Mouse (Mus musculus): ENCODE data around the gene Rps10. TPM values are rescaled to one million over a fixed set of nuclear protein-coding genes. Genes with fewer than 3 reads are reported as not detected.

The Rps10 gene
- total and polyA plus RNA-seq, 3 experiments: 2,522 to 3,437 (median 3,351) TPM

GRCm38 (mm10) chr17:27658767-27659166 lies 22.3 kb upstream of the Rps10 start:
- Histone ChIP-seq H3K4me3 (replicated peaks in 1 of 3; ENCODE audit: low read depth in 2 of 3, low read length in 2 of 3, poor library complexity in 1 of 3) (no peak overlapping the region), H3K4me1 (ENCODE audit: control insufficient read depth in 1 of 2, insufficient read depth in 2 of 2) (peaks cover 4 to 31% of the 10 kb centered on the region in 2 experiments), H3K4me2 (ENCODE audit: insufficient read depth, low read depth, poor library complexity, severe bottlenecking) (no peak overlapping the region), H3K9ac (ENCODE audit: insufficient read depth, low read depth) (no peak overlapping the region), H3K79me2 (replicated peaks; ENCODE audit: control insufficient read depth, extremely low read depth, insufficient read depth, poor library complexity, severe bottlenecking) (no peaks in the 10 kb centered on the region), H3K36me3 (replicated peaks in 1 of 2; ENCODE audit: control insufficient read depth in 1 of 2, insufficient read depth in 1 of 2, low read length in 1 of 2) (peaks cover 0 to 15% of the 10 kb centered on the region in 2 experiments), H3K27ac (ENCODE audit: insufficient read depth, low read depth) (peak overlapping the region; percentile 54; the same call in 1 of the 2 replicates), H3K9me3 (replicated peaks; ENCODE audit: low read length) (peaks cover 6% of the 10 kb centered on the region), H3K27me3 (replicated peaks) (peaks cover 8% of the 10 kb centered on the region)
- in situ Hi-C loops (cut with MboI; ENCODE audit: low pct_ligation_motif_present, low pct_unique_long_range_greater_than_20kb, low sequenced_read_pairs) (loop anchor here (10.0 kb wide), 1 partner anchor 66 kb away; the partner anchor contains the start of gene Spdef), dilution Hi-C loops (cut with MboI; ENCODE audit: extremely low pct_ligation_motif_present, extremely low pct_unique_long_range_greater_than_20kb, low sequenced_read_pairs) (no loop called here)
- no peak for TF ChIP-seq MAX (IDR thresholded peaks at IDR 0.05; ENCODE audit: low read length)
- peak; percentile 65 for TF ChIP-seq BHLHE40 (IDR thresholded peaks at IDR 0.05; ENCODE audit: low read depth, low read length)
- TF ChIP-seq MEF2A (IDR thresholded peaks at IDR 0.05; ENCODE audit: borderline replicate concordance, low read depth, low read length): 0 out of 2 replicates have a peak, but pooled peaks have one; percentile 28
- peak; percentile 65; the same call in 1 of the 2 replicates for TF ChIP-seq CHD2 (IDR thresholded peaks at IDR 0.05; ENCODE audit: low read length)
- no peak for TF ChIP-seq POLR2AphosphoS2 (IDR thresholded peaks at IDR 0.05; ENCODE audit: low read depth, low read length)
- no peak for TF ChIP-seq NRF1 (IDR thresholded peaks at IDR 0.05; ENCODE audit: low read depth, low read length)
- TF ChIP-seq EP300 (IDR thresholded peaks at IDR 0.05; ENCODE audit: low read length): peak; percentile 59
- TF ChIP-seq ZC3H11A (IDR thresholded peaks at IDR 0.05; ENCODE audit: low read depth, low read length): no peak
- peak; percentile 33; the same call in 1 of the 2 replicates for TF ChIP-seq IRF4 (IDR thresholded peaks at IDR 0.05; ENCODE audit: low read depth, low read length)
- TF ChIP-seq MYC (IDR thresholded peaks at IDR 0.05; ENCODE audit: low read depth, low read length): peak; percentile 42; the same call in 1 of the 2 replicates
- TF ChIP-seq MAZ (IDR thresholded peaks at IDR 0.05; ENCODE audit: low read depth, low read length): no peak
- peak; percentile 73 for TF ChIP-seq ETS1 (conservative IDR thresholded peaks at IDR 0.05; ENCODE audit: low read depth, low read length)
- peak; percentile 40 for TF ChIP-seq JUN (IDR thresholded peaks at IDR 0.05; ENCODE audit: insufficient read depth, low read depth, low read length)
- no peak for TF ChIP-seq HCFC1 (IDR thresholded peaks at IDR 0.05; ENCODE audit: low read depth, low read length)
- TF ChIP-seq ZNF384 (IDR thresholded peaks at IDR 0.05; ENCODE audit: low read depth, low read length): peak; percentile 83
- TF ChIP-seq USF1 (IDR thresholded peaks at IDR 0.05; ENCODE audit: low read depth, low read length): no peak; the same call in 1 of the 2 replicates
- no peak for TF ChIP-seq SMC3 (IDR thresholded peaks at IDR 0.05; ENCODE audit: low read depth, low read length)
- peak; percentile 68 for DNase-seq (ENCODE audit: extremely low read depth)

DNA sequence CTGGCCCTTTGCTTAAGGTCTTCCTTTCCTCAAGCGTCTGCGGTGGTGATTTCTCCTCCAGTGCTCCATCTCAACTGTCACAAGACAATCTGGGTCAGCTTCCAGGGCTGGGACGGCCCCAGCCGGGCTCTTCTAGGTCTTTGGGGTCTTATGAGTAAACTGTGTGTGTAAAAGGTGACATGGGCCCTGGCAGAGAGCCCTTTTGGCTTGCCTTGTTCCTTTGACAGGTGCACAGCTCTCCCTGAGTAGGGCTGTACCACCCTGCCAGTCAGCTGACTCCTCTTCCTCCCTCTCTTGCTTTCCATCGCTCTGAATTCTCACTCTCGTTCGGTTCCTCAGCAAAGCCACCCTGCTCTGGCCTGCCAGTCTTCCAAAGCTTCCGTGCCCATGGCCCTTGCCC lies 20.7 kb upstream of the Rps10 start:
- dilution Hi-C loops (cut with MboI; ENCODE audit: extremely low pct_ligation_motif_present, extremely low pct_unique_long_range_greater_than_20kb, low sequenced_read_pairs) (no loop called here), in situ Hi-C loops (cut with MboI; ENCODE audit: low pct_ligation_motif_present, low pct_unique_long_range_greater_than_20kb, low sequenced_read_pairs) (loop anchor here (10.0 kb wide), 1 partner anchor 68 kb away; the partner anchor contains the start of gene Spdef)
- Histone ChIP-seq H3K36me3 (replicated peaks in 1 of 2; ENCODE audit: control insufficient read depth in 1 of 2, insufficient read depth in 1 of 2, low read length in 1 of 2) (peaks cover 0 to 11% of the 10 kb centered on the region in 2 experiments), H3K9me3 (replicated peaks; ENCODE audit: low read length) (peaks cover 10% of the 10 kb centered on the region), H3K9ac (ENCODE audit: insufficient read depth, low read depth) (no peak overlapping the region), H3K4me3 (replicated peaks in 1 of 3; ENCODE audit: low read depth in 2 of 3, low read length in 2 of 3, poor library complexity in 1 of 3) (peak overlapping the region in 1 of 3 experiments; percentile 2), H3K27ac (ENCODE audit: insufficient read depth, low read depth) (peak overlapping the region; percentile 73), H3K4me2 (ENCODE audit: insufficient read depth, low read depth, poor library complexity, severe bottlenecking) (peak overlapping the region; percentile 84), H3K79me2 (replicated peaks; ENCODE audit: control insufficient read depth, extremely low read depth, insufficient read depth, poor library complexity, severe bottlenecking) (no peaks in the 10 kb centered on the region), H3K27me3 (replicated peaks) (peaks cover 8% of the 10 kb centered on the region), H3K4me1 (ENCODE audit: control insufficient read depth in 1 of 2, insufficient read depth in 2 of 2) (peaks cover 4 to 31% of the 10 kb centered on the region in 2 experiments)
- DNase-seq (ENCODE audit: extremely low read depth): peak; percentile 75
- TF ChIP-seq TCF12 (IDR thresholded peaks at IDR 0.05; ENCODE audit: low read depth, low read length): 0 out of 2 replicates have a peak, but pooled peaks have one; percentile 17
- peak; percentile 31 for TF ChIP-seq USF2 (conservative IDR thresholded peaks at IDR 0.05; ENCODE audit: low read depth, low read length)
- TF ChIP-seq MEF2A (IDR thresholded peaks at IDR 0.05; ENCODE audit: borderline replicate concordance, low read depth, low read length): peak; percentile 34; the same call in 1 of the 2 replicates
- TF ChIP-seq ETS1 (conservative IDR thresholded peaks at IDR 0.05; ENCODE audit: low read depth, low read length): peak; percentile 69
- no peak for TF ChIP-seq CHD1 (IDR thresholded peaks at IDR 0.05; ENCODE audit: low read depth, low read length)
- TF ChIP-seq MAZ (IDR thresholded peaks at IDR 0.05; ENCODE audit: low read depth, low read length): no peak
- TF ChIP-seq MYC (IDR thresholded peaks at IDR 0.05; ENCODE audit: low read depth, low read length): no peak
- no peak for TF ChIP-seq POLR2A (IDR thresholded peaks at IDR 0.05; ENCODE audit: low read depth, low read length)
- TF ChIP-seq CHD2 (IDR thresholded peaks at IDR 0.05; ENCODE audit: low read length): no peak
- no peak for TF ChIP-seq MAFK (IDR thresholded peaks at IDR 0.05; ENCODE audit: insufficient replicate concordance, low read length)
- no peak for TF ChIP-seq MAX (IDR thresholded peaks at IDR 0.05; ENCODE audit: low read length)
- peak; percentile 38 for TF ChIP-seq ZNF384 (IDR thresholded peaks at IDR 0.05; ENCODE audit: low read depth, low read length)
- TF ChIP-seq PAX5 (IDR thresholded peaks at IDR 0.05; ENCODE audit: low read length): no peak
- 0 out of 2 replicates have a peak, but pooled peaks have one; percentile 30 for TF ChIP-seq EP300 (IDR thresholded peaks at IDR 0.05; ENCODE audit: low read length)
- no peak for TF ChIP-seq NELFE (IDR thresholded peaks at IDR 0.05; ENCODE audit: low read depth, low read length)
- TF ChIP-seq CTCF (conservative IDR thresholded peaks at IDR 0.05 in 1 of 2, IDR thresholded peaks at IDR 0.05 in 1 of 2; ENCODE audit: low read depth in 2 of 2, low read length in 2 of 2): no peak
- TF ChIP-seq BHLHE40 (IDR thresholded peaks at IDR 0.05; ENCODE audit: low read depth, low read length): peak; percentile 65
- no peak for TF ChIP-seq POLR2AphosphoS2 (IDR thresholded peaks at IDR 0.05; ENCODE audit: low read depth, low read length)
- TF ChIP-seq JUND (conservative IDR thresholded peaks at IDR 0.05; ENCODE audit: low read depth, low read length): no peak
- TF ChIP-seq GABPA (IDR thresholded peaks at IDR 0.05; ENCODE audit: insufficient replicate concordance, low read depth, low read length): no peak
- no peak for TF ChIP-seq TBP (conservative IDR thresholded peaks at IDR 0.05; ENCODE audit: low read depth, low read length)
- TF ChIP-seq JUN (IDR thresholded peaks at IDR 0.05; ENCODE audit: insufficient read depth, low read depth, low read length): no peak
- TF ChIP-seq IRF4 (IDR thresholded peaks at IDR 0.05; ENCODE audit: low read depth, low read length): peak; percentile 63
- TF ChIP-seq ZC3H11A (IDR thresholded peaks at IDR 0.05; ENCODE audit: low read depth, low read length): no peak
